Comparison of ENCODE assay signal across 10 mouse cellular contexts in genomic region chr4:101385002-101385401, GRCm38 (mm10). TPM values are rescaled to one million over a fixed set of nuclear protein-coding genes. Genes with fewer than 3 reads are reported as not detected.
DNase-seq lines count a peak whose midpoint lies in the region; ATAC-seq and TF ChIP-seq lines count a peak whose summit lies in the region.
"Had no signal": no experiment of that assay in that cellular context is flagged by ENCODE, and none has a peak within 500 bp of the region (broad histone marks: within the 10 kb centered on the region; RNA-seq: fewer than 3 reads in every experiment).

No protein-coding gene starts in this region.

- H3K4me2 ChIP-seq in intestine, postnatal 0 days (replicated peaks; ENCODE audit: low read depth): no peak overlapping the region
- no peak overlapping the region for H3K4me2 ChIP-seq in intestine, embryonic 15.5 days (replicated peaks)
- H3K4me2 ChIP-seq: liver, embryonic 13.5 days had no signal

- H3K36me3 ChIP-seq in intestine, postnatal 0 days (ENCODE audit: control insufficient read depth, insufficient read depth): no peaks in the 10 kb centered on the region
- no peaks in the 10 kb centered on the region for H3K36me3 ChIP-seq in intestine, embryonic 15.5 days
- H3K36me3 ChIP-seq: liver, embryonic 13.5 days had no signal

- no peaks in the 10 kb centered on the region for H3K27me3 ChIP-seq in intestine, postnatal 0 days (replicated peaks; ENCODE audit: control insufficient read depth, insufficient read depth, low read length)
- H3K27me3 ChIP-seq in intestine, embryonic 15.5 days (replicated peaks): no peaks in the 10 kb centered on the region
- H3K27me3 ChIP-seq: liver, embryonic 13.5 days had no signal

- no peak for ATAC-seq in CD4-positive, CD25-positive, alpha-beta regulatory T cell, adult 4 months
- no peak for ATAC-seq in intestine, postnatal 0 days
- no peak for ATAC-seq in intestine, embryonic 15.5 days

- no peak overlapping the region for H3K9ac ChIP-seq in intestine, postnatal 0 days (ENCODE audit: low read depth, low read length)
- no peak overlapping the region for H3K9ac ChIP-seq in intestine, embryonic 15.5 days
- H3K9ac ChIP-seq: liver, embryonic 13.5 days had no signal

- no peak overlapping the region for H3K27ac ChIP-seq in intestine, postnatal 0 days (ENCODE audit: low read depth, low read length)
- no peak overlapping the region for H3K27ac ChIP-seq in intestine, embryonic 15.5 days
- H3K27ac ChIP-seq: liver, embryonic 13.5 days had no signal

- no peak overlapping the region for H3K4me3 ChIP-seq in intestine, postnatal 0 days (ENCODE audit: low read depth, low read length)
- H3K4me3 ChIP-seq in intestine, embryonic 15.5 days (replicated peaks): no peak overlapping the region
- H3K4me3 ChIP-seq: liver, embryonic 13.5 days had no signal

- H3K4me1 ChIP-seq in intestine, postnatal 0 days (replicated peaks; ENCODE audit: control insufficient read depth, insufficient read depth, low read length): no peaks in the 10 kb centered on the region
- no peaks in the 10 kb centered on the region for H3K4me1 ChIP-seq in intestine, embryonic 15.5 days (replicated peaks)
- H3K4me1 ChIP-seq: liver, embryonic 13.5 days had no signal

- H3K9me3 ChIP-seq in intestine, postnatal 0 days (ENCODE audit: control insufficient read depth): no peaks in the 10 kb centered on the region
- H3K9me3 ChIP-seq in intestine, embryonic 15.5 days: no peaks in the 10 kb centered on the region
- H3K9me3 ChIP-seq: liver, embryonic 13.5 days had no signal

- TF ChIP-seq CTCF in intestine, postnatal 0 days (IDR thresholded peaks at IDR 0.05; ENCODE audit: low read depth): peak; percentile 45

- 32% methylated on average over 2 of the region's 2 CpGs for WGBS in intestine, postnatal 0 days
- 42% methylated on average over 2 of the region's 2 CpGs for WGBS in intestine, embryonic 15.5 days

- peak; percentile 13 for DNase-seq in CD4-positive, CD25-positive, alpha-beta regulatory T cell, adult 2 months (ENCODE audit: low read depth, low spot score)
- DNase-seq in right cerebral cortex, postnatal 4 days: peak; percentile 13
- no peak for DNase-seq in right cerebral cortex, adult 18-20 months
- DNase-seq in lung, postnatal 14 days: peak; percentile 31
- DNase-seq in spleen, postnatal 14 days (ENCODE audit: low spot score in 2 of 2): no peak
- DNase-seq: liver, embryonic 13.5 days; right cerebral cortex, postnatal 25 days had no signal

RNA-seq across cellular contexts. Expression of gene Ak4, which starts 34.1 kb away (rescaled TPM):
- under 1 TPM; 0.09 to 0.99 TPM for polyA plus RNA-seq in CD4-positive, CD25-positive, alpha-beta regulatory T cell, adult 4 months (2017; shearing (Covaris generic))
- 1.6 and 2.0 TPM in 2 replicates for polyA plus RNA-seq in intestine, postnatal 0 days (2015; fragmentation: Nextera tagmentation; extraction: Ambion mirVana)
- polyA plus RNA-seq in intestine, embryonic 15.5 days (2015; fragmentation: Nextera tagmentation; extraction: Ambion mirVana): 19.4 and 25.1 TPM in 2 replicates

Comparison
In these comparisons a context has a peak if more than half of its experiments do, and no peak if none do; other contexts are left out.
1. DNase-seq: peak in CD4-positive, CD25-positive, alpha-beta regulatory T cell, adult 2 months (single experiment), right cerebral cortex, postnatal 4 days (single experiment) and lung, postnatal 14 days (single experiment); none in right cerebral cortex, adult 18-20 months (single experiment) and spleen, postnatal 14 days (0 of 2).